Mouse (Mus musculus): ENCODE measurements around the gene H2-Q2. TPM values are rescaled to one million over a fixed set of nuclear protein-coding genes. Genes with fewer than 3 reads are reported as not detected.
"Not testable (repeated sequence)": the region's sequence is repeated elsewhere in the genome, so short reads cannot be mapped to it uniquely, and the experiment has no call there.

Gene H2-Q2
- total and polyA plus RNA-seq, 2 experiments from 2014 or later, result 8.0 to 16.2 TPM

- Histone ChIP-seq H3K9ac (no peak overlapping the region), H3K36me3 (ENCODE audit: insufficient read depth) (no peaks in the 10 kb centered on the region), H3K4me1 (ENCODE audit: insufficient read depth) (no peaks in the 10 kb centered on the region), H3K27ac (ENCODE audit: low read depth, low read length) (no peak overlapping the region), H3K9me3 (ENCODE audit: low read length) (no peaks in the 10 kb centered on the region), H3K4me2 (ENCODE audit: low read depth) (no peak overlapping the region), H3K27me3 (ENCODE audit: insufficient read depth, low read length) (no peaks in the 10 kb centered on the region), H3K4me3 (ENCODE audit: low read depth, low read length) (no peak overlapping the region)
- 79% methylated on average over 6 of the region's 6 CpGs for WGBS
- DNase-seq (no peak), ATAC-seq (no peak)
- TF ChIP-seq CTCF (IDR thresholded peaks at IDR 0.05; ENCODE audit: low read depth), result no peak
Observed at GRCm38 (mm10) chr17:35304478-35304877, 37.6 kb upstream of the H2-Q2 start.

GRCm38 (mm10) chr17:35304921-35305320 lies 37.1 kb upstream of the H2-Q2 start:
- H3K36me3 ChIP-seq (ENCODE audit: insufficient read depth); H3K9me3 ChIP-seq (ENCODE audit: low read length); H3K4me2 ChIP-seq (ENCODE audit: low read depth); H3K9ac ChIP-seq; H3K4me1 ChIP-seq (ENCODE audit: insufficient read depth); H3K27ac ChIP-seq (ENCODE audit: low read depth, low read length); DNase-seq; ATAC-seq; H3K27me3 ChIP-seq (ENCODE audit: insufficient read depth, low read length); H3K4me3 ChIP-seq (ENCODE audit: low read depth, low read length): not testable (repeated sequence)
- WGBS, result 88% methylated on average over 8 of the region's 8 CpGs

- H3K9me3 ChIP-seq (ENCODE audit: low read length), result no peaks in the 10 kb centered on the region
- DNase-seq, result no peak
Observed at GRCm38 (mm10) chr17:35318671-35319070, 23.4 kb upstream of the H2-Q2 start.

GRCm38 (mm10) chr17:35320327-35321081 lies 21.5 kb upstream of the H2-Q2 start, which contains the start of gene H2-Q1:
Gene H2-Q1, plus strand, starts transcription at chr17:35320405.
- H3K4me2 ChIP-seq (ENCODE audit: low read depth), result peak within 1 kb of the TSS; percentile 49
- no peak for TF ChIP-seq CTCF (IDR thresholded peaks at IDR 0.05; ENCODE audit: low read depth)
- ATAC-seq (no peak), DNase-seq (no peak)
- H3K9me3 ChIP-seq (ENCODE audit: low read length), result no peaks in the 10 kb centered on the region
- no peaks in the 10 kb centered on the region for H3K36me3 ChIP-seq (ENCODE audit: insufficient read depth)
- peak within 1 kb of the TSS; percentile 29 for H3K4me3 ChIP-seq (ENCODE audit: low read depth, low read length)
- no peak within 1 kb of the TSS for H3K9ac ChIP-seq
- 3% methylated on average over 54 of the region's 55 CpGs for WGBS
- H3K27ac ChIP-seq (ENCODE audit: low read depth, low read length), result no peak within 1 kb of the TSS
- 0 out of 2 replicates have a peak, but pooled peaks cover 3% of the 10 kb centered on the region for H3K27me3 ChIP-seq (ENCODE audit: insufficient read depth, low read length)
- H3K4me1 ChIP-seq (ENCODE audit: insufficient read depth), result no peaks in the 10 kb centered on the region

More at GRCm38 (mm10) chr17:35318671-35319070, 23.4 kb upstream of the H2-Q2 start:
- H3K36me3 ChIP-seq (ENCODE audit: insufficient read depth), result no peaks in the 10 kb centered on the region
- no peak for ATAC-seq
- 0 out of 2 replicates have a peak, but pooled peaks cover 3% of the 10 kb centered on the region for H3K27me3 ChIP-seq (ENCODE audit: insufficient read depth, low read length)
- no peak for TF ChIP-seq CTCF (IDR thresholded peaks at IDR 0.05; ENCODE audit: low read depth)
- no peak overlapping the region for H3K4me2 ChIP-seq (ENCODE audit: low read depth)
- H3K27ac ChIP-seq (ENCODE audit: low read depth, low read length), result no peak overlapping the region
- no peaks in the 10 kb centered on the region for H3K4me1 ChIP-seq (ENCODE audit: insufficient read depth)
- no peak overlapping the region for H3K4me3 ChIP-seq (ENCODE audit: low read depth, low read length)
- H3K9ac ChIP-seq, result no peak overlapping the region

- H3K4me3 ChIP-seq (ENCODE audit: low read depth, low read length); H3K36me3 ChIP-seq (ENCODE audit: insufficient read depth); H3K4me2 ChIP-seq (ENCODE audit: low read depth); H3K27ac ChIP-seq (ENCODE audit: low read depth, low read length); ATAC-seq; DNase-seq; H3K9ac ChIP-seq; H3K9me3 ChIP-seq (ENCODE audit: low read length); H3K4me1 ChIP-seq (ENCODE audit: insufficient read depth); H3K27me3 ChIP-seq (ENCODE audit: insufficient read depth, low read length): not testable (repeated sequence)
- WGBS, result 57% methylated on average over 1 of the region's 1 CpGs
- peak; percentile 37 for TF ChIP-seq CTCF (IDR thresholded peaks at IDR 0.05; ENCODE audit: low read depth)
Observed at GRCm38 (mm10) chr17:35325124-35325523, 16.9 kb upstream of the H2-Q2 start.

- H3K27me3 ChIP-seq (ENCODE audit: insufficient read depth, low read length); H3K9ac ChIP-seq; DNase-seq; H3K27ac ChIP-seq (ENCODE audit: low read depth, low read length); H3K9me3 ChIP-seq (ENCODE audit: low read length); H3K4me3 ChIP-seq (ENCODE audit: low read depth, low read length); H3K4me2 ChIP-seq (ENCODE audit: low read depth); H3K4me1 ChIP-seq (ENCODE audit: insufficient read depth); H3K36me3 ChIP-seq (ENCODE audit: insufficient read depth); ATAC-seq: not testable (repeated sequence)
Observed at GRCm38 (mm10) chr17:35326000-35326399, 16.0 kb upstream of the H2-Q2 start.

- H3K27me3 ChIP-seq (ENCODE audit: insufficient read depth, low read length); DNase-seq; H3K4me2 ChIP-seq (ENCODE audit: low read depth); H3K36me3 ChIP-seq (ENCODE audit: insufficient read depth); H3K27ac ChIP-seq (ENCODE audit: low read depth, low read length); H3K4me1 ChIP-seq (ENCODE audit: insufficient read depth); ATAC-seq; H3K9me3 ChIP-seq (ENCODE audit: low read length); H3K4me3 ChIP-seq (ENCODE audit: low read depth, low read length); H3K9ac ChIP-seq: not testable (repeated sequence)
- 62% methylated on average over 3 of the region's 3 CpGs for WGBS
Observed at GRCm38 (mm10) chr17:35329714-35330113, 12.3 kb upstream of the H2-Q2 start.

- H3K27me3 ChIP-seq (ENCODE audit: insufficient read depth, low read length); H3K4me2 ChIP-seq (ENCODE audit: low read depth); H3K9me3 ChIP-seq (ENCODE audit: low read length); H3K36me3 ChIP-seq (ENCODE audit: insufficient read depth); H3K4me1 ChIP-seq (ENCODE audit: insufficient read depth); H3K4me3 ChIP-seq (ENCODE audit: low read depth, low read length); H3K9ac ChIP-seq; H3K27ac ChIP-seq (ENCODE audit: low read depth, low read length); DNase-seq; ATAC-seq: not testable (repeated sequence)
- 75% methylated on average over 6 of the region's 6 CpGs for WGBS
Observed at GRCm38 (mm10) chr17:35331546-35331945, 10.5 kb upstream of the H2-Q2 start.

Measured in forebrain, postnatal 0 days (tissue).